Mouse (Mus musculus) kidney, postnatal 0 days (tissue): ENCODE results near the gene Phf21b. TPM values are rescaled to one million over a fixed set of nuclear protein-coding genes. Genes with fewer than 3 reads are reported as not detected.
A peak's percentile ranks its signal among the peaks of the same experiment; 100 is the strongest.

ENCODE experiments used
- ATAC-seq: fragments of 200-750 bp; cut with Nextera tagmentation; replicated peaks from 2 replicates; pipeline ENCODE4 v1.8.0; 2017; ENCODE audit warnings: low read depth, moderate number of reproducible peaks, moderate TSS enrichment, moderate library complexity; ENCODE audit not compliant: low FRiP score
- DNase-seq: peaks from one replicate; pipeline ENCODE4 v3.0.0-alpha.2; 2016; ENCODE audit warnings: low spot score
- H3K27ac ChIP-seq: fragments of 300-500 bp; sonication (generic); 2 replicates; pipeline ENCODE4 v1.5.1; 2014; ENCODE audit warnings: mild to moderate bottlenecking
- H3K27me3 ChIP-seq: fragments of 300-500 bp; sonication (generic); 2 replicates; pipeline ENCODE4 v1.6.1; 2014; ENCODE audit warnings: low read length, mixed read lengths; ENCODE audit not compliant: insufficient read depth
- H3K36me3 ChIP-seq: fragments of 300-500 bp; sonication (generic); 2 replicates; pipeline ENCODE4 v1.6.1; 2014; ENCODE audit warnings: low read length, mixed read lengths; ENCODE audit not compliant: insufficient read depth
- H3K4me1 ChIP-seq: fragments of 300-500 bp; sonication (generic); replicated peaks from 2 replicates; pipeline ENCODE4 v1.6.1; 2014; ENCODE audit warnings: antibody characterized with exemption, low read length, mixed read lengths; ENCODE audit not compliant: insufficient read depth
- H3K4me2 ChIP-seq: fragments of 300-500 bp; sonication (generic); 2 replicates; pipeline ENCODE4 v1.6.1; 2014; ENCODE audit warnings: mild to moderate bottlenecking, low read length, moderate library complexity, mixed read lengths
- H3K4me3 ChIP-seq: fragments of 300-500 bp; sonication (generic); replicated peaks from 2 replicates; pipeline ENCODE4 v1.5.1; 2014; ENCODE audit warnings: low read depth, low read length
- H3K9ac ChIP-seq: fragments of 300-500 bp; sonication (generic); 2 replicates; pipeline ENCODE4 v1.6.1; 2014; ENCODE audit warnings: low read depth, low read length
- H3K9me3 ChIP-seq: fragments of 300-500 bp; sonication (generic); replicated peaks from 2 replicates; pipeline ENCODE4 v1.6.1; 2016; ENCODE audit warnings: low read length, inconsistent platforms, mixed read lengths
- CTCF ChIP-seq: IDR thresholded peaks from 2 replicates; pipeline ENCODE4 v1.5.1; 2016; ENCODE audit warnings: antibody characterized with exemption, low read depth, mild to moderate bottlenecking, moderate library complexity
- WGBS: fragments of 180-500 bp; shearing (Covaris S2); extraction: QIAGEN DNeasy Blood & Tissue Kit; methylation state at CpG from one replicate; pipeline ENCODE4 v1.1.7; 2014; 5-methylcytosine and 5-hydroxymethylcytosine counted together
- polyA plus RNA-seq: library from polyadenylated mRNA; unstranded; fragments of >200 nt; fragmentation: Nextera tagmentation; extraction: Ambion mirVana; gene quantifications from 2 replicates; pipeline ENCODE4 v1.2.1, GENCODE M21; 2015

The Phf21b gene
- polyA plus RNA-seq, 1 experiment from 2014 or later: 0.24 TPM

GRCm38 (mm10) chr15:84793649-84794048 is 62.2 kb downstream of the Phf21b start:
- H3K4me3 ChIP-seq: no peak overlapping the region
- H3K27me3 ChIP-seq: no peaks in the 10 kb centered on the region
- no peak overlapping the region for H3K4me2 ChIP-seq
- no peak overlapping the region for H3K27ac ChIP-seq
- ATAC-seq (no peak), DNase-seq (no peak)
- H3K4me1 ChIP-seq: no peaks in the 10 kb centered on the region
- H3K9me3 ChIP-seq: no peaks in the 10 kb centered on the region
- H3K9ac ChIP-seq: no peak overlapping the region
- WGBS: 80% methylated on average over 5 of the region's 5 CpGs
- peak; percentile 10; the same call in 1 of the 2 replicates for TF ChIP-seq CTCF
- H3K36me3 ChIP-seq: no peaks in the 10 kb centered on the region

- no peak overlapping the region for H3K27ac ChIP-seq
- ATAC-seq: no peak
- H3K27me3 ChIP-seq: no peaks in the 10 kb centered on the region
- no peaks in the 10 kb centered on the region for H3K9me3 ChIP-seq
- no peaks in the 10 kb centered on the region for H3K4me1 ChIP-seq
- no peak overlapping the region for H3K4me3 ChIP-seq
- DNase-seq: no peak
- H3K4me2 ChIP-seq: no peak overlapping the region
- no peak overlapping the region for H3K9ac ChIP-seq
- TF ChIP-seq CTCF: no peak
- H3K36me3 ChIP-seq: no peaks in the 10 kb centered on the region
- WGBS: 83% methylated on average over 10 of the region's 10 CpGs
Observed at GRCm38 (mm10) chr15:84787161-84787560, 68.7 kb downstream of the Phf21b start.

- H3K4me3 ChIP-seq: no peak overlapping the region
- DNase-seq (no peak), ATAC-seq (no peak)
- H3K4me1 ChIP-seq: no peaks in the 10 kb centered on the region
- H3K4me2 ChIP-seq: no peak overlapping the region
- H3K27ac ChIP-seq: no peak overlapping the region
- H3K36me3 ChIP-seq: no peaks in the 10 kb centered on the region
- TF ChIP-seq CTCF: no peak
- H3K9ac ChIP-seq: no peak overlapping the region
- 96% methylated on average over 16 of the region's 16 CpGs for WGBS
- H3K27me3 ChIP-seq: no peaks in the 10 kb centered on the region
- H3K9me3 ChIP-seq: no peaks in the 10 kb centered on the region
Observed at GRCm38 (mm10) chr15:84784812-84785211, 71.0 kb downstream of the Phf21b start.

GRCm38 (mm10) chr15:84778587-84778986 is 77.3 kb downstream of the Phf21b start:
- Histone ChIP-seq H3K4me1 (no peaks in the 10 kb centered on the region), H3K27ac (no peak overlapping the region), H3K9ac (no peak overlapping the region), H3K36me3 (no peaks in the 10 kb centered on the region), H3K4me2 (no peak overlapping the region), H3K9me3 (no peaks in the 10 kb centered on the region), H3K27me3 (no peaks in the 10 kb centered on the region), H3K4me3 (no peak overlapping the region)
- WGBS: 52% methylated on average over 5 of the region's 5 CpGs
- ATAC-seq (no peak), DNase-seq (no peak)
- no peak for TF ChIP-seq CTCF

- Histone ChIP-seq H3K9me3 (no peaks in the 10 kb centered on the region), H3K27me3 (no peaks in the 10 kb centered on the region), H3K9ac (no peak overlapping the region), H3K4me1 (no peaks in the 10 kb centered on the region), H3K4me2 (no peak overlapping the region), H3K36me3 (no peaks in the 10 kb centered on the region), H3K4me3 (no peak overlapping the region), H3K27ac (no peak overlapping the region)
- DNase-seq: no peak
- TF ChIP-seq CTCF: no peak
- 52% methylated on average over 20 of the region's 20 CpGs for WGBS
- ATAC-seq: no peak
Observed at GRCm38 (mm10) chr15:84775421-84776174, 80.3 kb downstream of the Phf21b start.

- H3K27me3 ChIP-seq: no peaks in the 10 kb centered on the region
- no peak overlapping the region for H3K4me3 ChIP-seq
- ATAC-seq (no peak), DNase-seq (no peak)
- no peaks in the 10 kb centered on the region for H3K4me1 ChIP-seq
- H3K36me3 ChIP-seq: no peaks in the 10 kb centered on the region
- no peak overlapping the region for H3K27ac ChIP-seq
- TF ChIP-seq CTCF: peak; percentile 59; the same call in 1 of the 2 replicates
- no peak overlapping the region for H3K4me2 ChIP-seq
- H3K9me3 ChIP-seq: no peaks in the 10 kb centered on the region
- no peak overlapping the region for H3K9ac ChIP-seq
- 79% methylated on average over 21 of the region's 21 CpGs for WGBS
Observed at GRCm38 (mm10) chr15:84772191-84773111, 83.4 kb downstream of the Phf21b start.
